Mouse (Mus musculus): Measurements from ENCODE around the gene Psmd9. TPM values are rescaled to one million over a fixed set of nuclear protein-coding genes. Genes with fewer than 3 reads are reported as not detected.

The Psmd9 gene
- 31.0 and 31.4 TPM in 2 replicates for polyA plus RNA-seq (2012; ENCODE audit: insufficient read depth, insufficient read length, missing spikeins)

GRCm38 (mm10) chr5:123169284-123169683 is at the start of gene Psmd9:
Gene Psmd9 (plus strand): TSS chr5:123169413.
- TF ChIP-seq CTCF (IDR thresholded peaks at IDR 0.05; ENCODE audit: low read depth, low read length) (no peak), POLR2A (IDR thresholded peaks at IDR 0.05; ENCODE audit: borderline replicate concordance, low read depth, low read length) (no peak)
- no peak within 1 kb of the TSS for H3K4me3 ChIP-seq (ENCODE audit: insufficient read depth, low read length)
- no peak within 1 kb of the TSS for H3K27ac ChIP-seq (ENCODE audit: insufficient read depth, low read depth, low read length)
- no peaks in the 10 kb centered on the region for H3K4me1 ChIP-seq (ENCODE audit: control insufficient read depth, insufficient read depth, low read length)

GRCm38 (mm10) chr5:123120624-123121215 is 48.5 kb upstream of the Psmd9 start:
- TF ChIP-seq CTCF (IDR thresholded peaks at IDR 0.05; ENCODE audit: low read depth, low read length) (no peak), POLR2A (IDR thresholded peaks at IDR 0.05; ENCODE audit: borderline replicate concordance, low read depth, low read length) (no peak)
- Histone ChIP-seq H3K4me3 (ENCODE audit: insufficient read depth, low read length) (no peak overlapping the region), H3K4me1 (ENCODE audit: control insufficient read depth, insufficient read depth, low read length) (peaks cover 3% of the 10 kb centered on the region), H3K27ac (ENCODE audit: insufficient read depth, low read depth, low read length) (no peak overlapping the region)

GRCm38 (mm10) chr5:123122181-123122580 is 47.0 kb upstream of the Psmd9 start:
- H3K4me3 ChIP-seq (ENCODE audit: insufficient read depth, low read length) = no peak overlapping the region
- no peak overlapping the region for H3K27ac ChIP-seq (ENCODE audit: insufficient read depth, low read depth, low read length)
- TF ChIP-seq POLR2A (IDR thresholded peaks at IDR 0.05; ENCODE audit: borderline replicate concordance, low read depth, low read length) = no peak
- no peak for TF ChIP-seq CTCF (IDR thresholded peaks at IDR 0.05; ENCODE audit: low read depth, low read length)
- peaks cover 13% of the 10 kb centered on the region for H3K4me1 ChIP-seq (ENCODE audit: control insufficient read depth, insufficient read depth, low read length)

GRCm38 (mm10) chr5:123125105-123125504 is 44.1 kb upstream of the Psmd9 start:
- Histone ChIP-seq H3K4me1 (ENCODE audit: control insufficient read depth, insufficient read depth, low read length) (peaks cover 41% of the 10 kb centered on the region), H3K4me3 (ENCODE audit: insufficient read depth, low read length) (no peak overlapping the region), H3K27ac (ENCODE audit: insufficient read depth, low read depth, low read length) (no peak overlapping the region)
- TF ChIP-seq POLR2A (IDR thresholded peaks at IDR 0.05; ENCODE audit: borderline replicate concordance, low read depth, low read length) (no peak), CTCF (IDR thresholded peaks at IDR 0.05; ENCODE audit: low read depth, low read length) (no peak)

GRCm38 (mm10) chr5:123125638-123126406 is 43.4 kb upstream of the Psmd9 start:
- H3K4me1 ChIP-seq (ENCODE audit: control insufficient read depth, insufficient read depth, low read length) = peaks cover 46% of the 10 kb centered on the region
- peak overlapping the region; percentile 28 for H3K27ac ChIP-seq (ENCODE audit: insufficient read depth, low read depth, low read length)
- H3K4me3 ChIP-seq (ENCODE audit: insufficient read depth, low read length) = peak overlapping the region; percentile 25
- TF ChIP-seq CTCF (IDR thresholded peaks at IDR 0.05; ENCODE audit: low read depth, low read length) = no peak
- no peak for TF ChIP-seq POLR2A (IDR thresholded peaks at IDR 0.05; ENCODE audit: borderline replicate concordance, low read depth, low read length)

- H3K4me1 ChIP-seq (ENCODE audit: control insufficient read depth, insufficient read depth, low read length) = peaks cover 55% of the 10 kb centered on the region
- TF ChIP-seq CTCF (IDR thresholded peaks at IDR 0.05; ENCODE audit: low read depth, low read length) (no peak), POLR2A (IDR thresholded peaks at IDR 0.05; ENCODE audit: borderline replicate concordance, low read depth, low read length) (no peak)
- H3K4me3 ChIP-seq (ENCODE audit: insufficient read depth, low read length) = no peak overlapping the region
- no peak overlapping the region for H3K27ac ChIP-seq (ENCODE audit: insufficient read depth, low read depth, low read length)
Measured at GRCm38 (mm10) chr5:123127031-123127430, 42.2 kb upstream of the Psmd9 start.

- H3K4me1 ChIP-seq (ENCODE audit: control insufficient read depth, insufficient read depth, low read length) = peaks cover 57% of the 10 kb centered on the region
- H3K27ac ChIP-seq (ENCODE audit: insufficient read depth, low read depth, low read length) = peak overlapping the region; percentile 87
Measured at GRCm38 (mm10) chr5:123128426-123129169, 40.6 kb upstream of the Psmd9 start.

GRCm38 (mm10) chr5:123129170-123129757 is 39.9 kb upstream of the Psmd9 start:
- no peak for TF ChIP-seq CTCF (IDR thresholded peaks at IDR 0.05; ENCODE audit: low read depth, low read length)
- no peak for TF ChIP-seq POLR2A (IDR thresholded peaks at IDR 0.05; ENCODE audit: borderline replicate concordance, low read depth, low read length)
- Histone ChIP-seq H3K27ac (ENCODE audit: insufficient read depth, low read depth, low read length) (peak overlapping the region; percentile 87), H3K4me1 (ENCODE audit: control insufficient read depth, insufficient read depth, low read length) (peaks cover 57% of the 10 kb centered on the region), H3K4me3 (ENCODE audit: insufficient read depth, low read length) (no peak overlapping the region; the same call in 1 of the 2 replicates)

More at GRCm38 (mm10) chr5:123128426-123129169, 40.6 kb upstream of the Psmd9 start:
- peak overlapping the region; percentile 34 for H3K4me3 ChIP-seq (ENCODE audit: insufficient read depth, low read length)
- TF ChIP-seq CTCF (IDR thresholded peaks at IDR 0.05; ENCODE audit: low read depth, low read length) (no peak), POLR2A (IDR thresholded peaks at IDR 0.05; ENCODE audit: borderline replicate concordance, low read depth, low read length) (no peak)

GRCm38 (mm10) chr5:123130030-123130813 is 39.0 kb upstream of the Psmd9 start:
- Histone ChIP-seq H3K4me3 (ENCODE audit: insufficient read depth, low read length) (no peak overlapping the region), H3K27ac (ENCODE audit: insufficient read depth, low read depth, low read length) (no peak overlapping the region), H3K4me1 (ENCODE audit: control insufficient read depth, insufficient read depth, low read length) (peaks cover 62% of the 10 kb centered on the region)
- TF ChIP-seq CTCF (IDR thresholded peaks at IDR 0.05; ENCODE audit: low read depth, low read length) = no peak
- no peak for TF ChIP-seq POLR2A (IDR thresholded peaks at IDR 0.05; ENCODE audit: borderline replicate concordance, low read depth, low read length)
